Mouse (Mus musculus) T-helper 17 cell (primary cell): ENCODE measurements at regions not wholly inside any gene's neighbourhood (a gene's known extent, or its start where the extent isn't known, plus 50 kb on each side); places are given as distances from the start of the nearest gene placed in this dataset.

Source experiments
- in situ Hi-C, 2 experiments: fragments of 300-600 bp; cut with MboI, MseI; formaldehyde crosslinking; loops; 1 replicate in 1 of 2; 2 replicates in 1 of 2; pipeline ENCODE4 v1.15.1; 2025; ENCODE audit warnings: high pct_unique_total_duplicates in 2 of 2

GRCm38 (mm10) chr2:174532671-174533363, 59.9 kb upstream of the Prelid3b start:
- in situ Hi-C loops = no loop called here

DNA sequence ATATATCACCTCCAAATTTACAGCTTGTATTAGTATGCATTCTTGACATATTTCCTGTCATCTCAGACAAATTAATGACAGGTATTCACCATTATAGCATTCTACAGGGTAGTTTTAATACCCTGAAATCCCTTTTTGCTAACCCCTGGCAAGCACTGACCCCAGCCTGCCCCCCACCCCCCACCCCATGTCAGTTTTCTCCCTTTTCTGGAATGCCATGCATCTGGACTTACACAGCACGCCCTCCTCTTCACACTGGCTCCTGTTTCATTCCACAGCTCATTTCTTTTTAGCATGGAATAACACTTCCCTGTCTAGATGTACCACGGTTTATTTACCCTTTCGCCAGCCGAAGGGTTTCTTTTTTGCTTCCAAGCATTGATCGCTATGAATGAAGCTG, 67.8 kb upstream of the Prelid3b start:
- in situ Hi-C loops = no loop called here

- in situ Hi-C loops = no loop called here
These were observed 74.3 kb upstream of the Prelid3b start for GRCm38 (mm10) chr2:174547207-174547606.

DNA sequence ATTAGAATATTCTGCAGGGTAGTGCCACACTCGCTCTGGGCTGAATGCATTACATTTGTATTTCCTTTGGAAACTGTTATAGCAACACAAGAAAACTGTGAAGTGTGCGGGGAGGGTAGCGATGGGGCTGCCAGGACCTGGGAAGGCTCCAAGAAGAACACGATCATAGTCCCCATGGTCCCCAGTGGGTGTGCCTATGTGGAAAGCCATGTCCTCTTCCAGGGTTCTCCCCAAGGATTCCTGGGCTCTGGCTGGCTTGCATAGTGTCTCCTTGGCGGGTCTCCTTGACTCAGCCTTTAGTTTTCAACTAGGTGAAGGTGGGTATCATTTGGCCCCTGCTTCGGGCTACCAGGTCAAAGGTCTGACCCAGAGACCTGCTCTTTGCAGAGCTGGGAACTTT, 74.8 kb upstream of the Prelid3b start:
- in situ Hi-C loops = no loop called here

GRCm38 (mm10) chr2:174548776-174549175, 75.9 kb upstream of the Prelid3b start:
- in situ Hi-C loops = no loop called here

DNA sequence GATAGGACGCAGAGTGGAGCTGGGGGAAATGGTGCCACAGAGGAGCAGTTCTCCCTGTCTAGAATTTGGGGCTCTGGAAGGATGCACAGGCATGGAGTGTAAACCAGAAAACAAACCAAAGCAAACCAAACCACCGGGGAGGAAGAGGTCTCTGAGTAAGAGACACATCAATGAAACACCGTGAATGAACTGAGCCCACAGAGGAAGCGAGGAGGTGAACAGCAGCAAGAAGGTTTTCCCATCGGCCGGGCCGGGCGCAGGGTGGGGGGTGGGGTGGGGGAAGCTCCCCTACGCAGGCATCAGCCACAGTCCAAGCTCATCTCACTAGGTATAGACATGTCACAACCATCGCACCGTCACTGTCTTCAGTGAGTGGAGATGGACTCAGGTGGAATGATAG, 82.9 kb upstream of the Prelid3b start:
- in situ Hi-C loops = no loop called here

GRCm38 (mm10) chr2:174561828-174562429, 81.4 kb upstream of the Zfp831 start:
- in situ Hi-C loops = no loop called here

GRCm38 (mm10) chr2:174563917-174564316, 79.4 kb upstream of the Zfp831 start:
- in situ Hi-C loops = no loop called here

- in situ Hi-C loops = no loop called here
These were observed 78.5 kb upstream of the Zfp831 start for GRCm38 (mm10) chr2:174564817-174565216.

DNA sequence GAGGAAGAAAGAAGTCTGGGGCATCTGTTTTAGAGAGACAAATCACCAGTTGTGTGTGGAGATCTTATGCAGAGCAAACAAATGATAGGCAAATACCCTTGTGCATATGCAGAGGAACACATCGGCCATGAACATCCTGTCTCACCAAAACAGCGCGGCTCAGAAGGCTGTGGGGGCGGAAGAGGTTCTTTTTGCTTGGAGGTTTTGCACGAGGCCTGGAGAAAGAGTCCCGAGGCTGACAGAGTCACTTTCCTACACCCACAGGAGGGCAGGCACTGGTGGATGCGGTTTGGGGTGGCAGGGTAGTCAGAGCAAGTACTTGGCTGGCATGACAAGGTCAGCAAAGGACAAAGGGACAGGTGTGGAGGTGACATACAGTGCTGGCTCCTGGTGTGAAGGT, 77.4 kb upstream of the Zfp831 start:
- in situ Hi-C loops = no loop called here

GRCm38 (mm10) chr2:174566752-174567151, 76.6 kb upstream of the Zfp831 start:
- in situ Hi-C loops = no loop called here

DNA sequence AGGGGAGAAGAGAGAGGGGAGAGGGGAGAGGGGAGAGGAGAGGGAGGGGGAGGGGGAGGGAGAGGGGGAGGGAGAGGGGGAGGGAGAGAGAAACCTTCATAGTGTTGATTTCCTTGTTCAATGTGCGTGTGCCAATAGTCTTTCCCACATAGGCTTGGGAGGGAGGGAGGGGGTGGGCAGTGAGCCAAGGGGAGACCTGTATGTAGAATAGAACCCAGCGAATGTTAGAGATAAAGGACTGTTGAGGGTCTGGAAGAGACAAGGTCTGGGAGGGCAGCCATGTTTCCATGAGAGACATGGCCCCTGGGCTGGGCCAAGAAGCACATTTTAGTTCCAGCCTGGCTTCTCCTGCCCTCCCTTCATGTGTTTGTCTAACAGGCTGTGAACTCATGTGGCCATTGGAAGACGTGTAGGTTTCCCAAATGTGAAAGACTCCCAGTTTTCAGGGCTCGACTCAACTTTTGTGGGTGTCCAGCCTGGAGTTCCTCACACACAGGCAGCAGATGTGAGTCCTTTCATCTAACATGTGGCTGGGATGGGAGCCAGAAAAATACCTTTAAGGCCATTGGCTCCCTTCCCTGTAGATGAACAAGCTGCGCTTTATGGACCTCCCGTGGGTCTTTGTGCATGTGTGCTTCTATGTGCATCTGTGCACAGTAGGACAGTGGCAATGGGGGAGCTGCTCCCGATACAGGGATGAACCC, 68.4 kb upstream of the Zfp831 start:
- in situ Hi-C loops = loop anchor here in 1 of 2 experiments (25.0 kb wide), 1 partner anchor 1213 kb away; no protein-coding TSS in a partner anchor

DNA sequence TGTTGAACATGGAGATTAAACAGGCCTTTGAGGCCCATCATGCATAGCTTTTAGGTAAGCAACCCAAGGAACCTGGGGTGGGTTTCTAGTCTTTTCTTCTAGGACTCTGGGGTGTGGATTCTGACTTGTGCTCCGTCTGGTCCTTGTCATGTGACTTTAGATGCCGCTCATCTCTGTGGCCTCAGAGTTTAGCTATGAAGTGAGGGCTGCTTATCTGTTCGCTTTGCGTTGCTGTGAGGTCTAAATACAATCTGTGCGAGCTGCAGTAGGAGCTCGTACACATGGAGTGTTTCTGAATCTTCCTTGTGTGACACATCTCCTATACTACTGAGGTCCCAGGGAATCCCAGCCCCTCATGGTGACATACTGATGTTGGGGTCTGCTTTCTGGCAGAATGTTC, 67.8 kb upstream of the Zfp831 start:
- in situ Hi-C loops = loop anchor here in 1 of 2 experiments (25.0 kb wide), 1 partner anchor 1213 kb away; no protein-coding TSS in a partner anchor

- in situ Hi-C loops = loop anchor here in 1 of 2 experiments (25.0 kb wide), 1 partner anchor 1219 kb away; no protein-coding TSS in a partner anchor
These were observed 62.2 kb upstream of the Zfp831 start for GRCm38 (mm10) chr2:174580906-174581703.

DNA sequence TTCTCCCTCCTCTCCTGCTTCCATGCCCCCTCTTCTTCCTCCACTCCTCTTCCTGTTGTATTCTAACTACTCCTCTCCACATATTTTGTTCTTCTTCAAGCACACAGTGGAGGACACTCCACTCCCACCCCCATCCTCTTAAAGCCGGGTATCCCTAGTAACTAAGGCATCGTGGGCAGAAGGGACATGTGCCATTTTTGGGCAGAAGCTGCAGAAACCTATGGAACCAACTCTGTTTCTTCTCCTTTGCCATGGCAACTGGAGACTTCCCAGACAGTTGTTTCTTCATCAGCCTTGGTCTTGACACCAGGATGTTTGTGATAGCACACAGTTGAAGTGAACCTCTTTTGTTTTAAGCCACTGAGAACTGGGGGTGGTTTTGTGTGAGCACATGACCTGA, 59.1 kb upstream of the Zfp831 start:
- in situ Hi-C loops = loop anchor here in 1 of 2 experiments (25.0 kb wide), 1 partner anchor 1222 kb away; no protein-coding TSS in a partner anchor
